Mouse (Mus musculus) gastrocnemius, postnatal 14 days (tissue): ENCODE measurements around the gene Actl10. TPM values are rescaled to one million over a fixed set of nuclear protein-coding genes. Genes with fewer than 3 reads are reported as not detected.

Experiments
- total RNA-seq, 2 experiments: library from RNA; stranded (reverse); gene quantifications; 2 replicates each; pipeline ENCODE4 v1.2.3; 2021

Gene Actl10
- total RNA-seq, 2 experiments from 2014 or later, result not detected

Other genes starting within 250 kb of the Actl10 start
- not detected for gene Bpifb9b, start 244.5 kb upstream of the Actl10 start, total RNA-seq
- gene Cdk5rap1, start 178.8 kb upstream of the Actl10 start, total RNA-seq, result 10 to 100 TPM in 1 of 2 experiments, 1 to 10 TPM in 1; 8.9 to 12.1 TPM
- gene Snta1, start 143.7 kb upstream of the Actl10 start, total RNA-seq, result 100 to 1,000 TPM; 146 to 210 TPM
- gene Cbfa2t2, start 115.3 kb upstream of the Actl10 start, total RNA-seq, result 10 to 100 TPM; 12.2 to 15.7 TPM
- gene 1700003F12Rik, start 4.7 kb upstream of the Actl10 start, total RNA-seq, result under 1 TPM in 1 of 2 experiments, not detected in 1; 0.31 TPM
- gene Necab3, start 7.1 kb downstream of the Actl10 start, total RNA-seq, result 1 to 10 TPM; 1.1 to 1.2 TPM
- 1 to 10 TPM; 2.5 to 3.1 TPM for gene E2f1, start 18.1 kb downstream of the Actl10 start, total RNA-seq
- gene Pxmp4, start 51.9 kb downstream of the Actl10 start, total RNA-seq, result 10 to 100 TPM; 14.1 to 14.9 TPM
- 1 to 10 TPM; 1.8 to 1.9 TPM for gene Zfp341, start 61.5 kb downstream of the Actl10 start, total RNA-seq
- under 1 TPM in 1 of 2 experiments, not detected in 1; 0.69 TPM for gene 4930519P11Rik, start 61.7 kb downstream of the Actl10 start, total RNA-seq
- 10 to 100 TPM; 91.1 to 97.2 TPM for gene Chmp4b, start 99.9 kb downstream of the Actl10 start, total RNA-seq
- not detected for gene Gm14214, start 218.3 kb downstream of the Actl10 start, total RNA-seq
- 10 to 100 TPM; 90.1 to 97.0 TPM for gene Raly, start 239.3 kb downstream of the Actl10 start, total RNA-seq
- gene a, start 239.6 kb downstream of the Actl10 start, total RNA-seq, result not detected